Mouse (Mus musculus) embryonic fibroblast, embryonic 13.5 days (primary cell): Measurements from ENCODE around the gene Ccdc117.

Experiments used
- CTCF ChIP-seq: IDR thresholded peaks from 2 replicates; pipeline ENCODE4 v1.5.1; 2011; ENCODE audit warnings: mild to moderate bottlenecking, control low read depth, low read length, moderate library complexity, borderline replicate concordance; ENCODE audit not compliant: insufficient read depth
- POLR2A ChIP-seq: IDR thresholded peaks from 2 replicates; pipeline ENCODE4 v1.6.1; 2011; ENCODE audit warnings: low read depth, mild to moderate bottlenecking, control low read depth, low read length, moderate library complexity

DNA sequence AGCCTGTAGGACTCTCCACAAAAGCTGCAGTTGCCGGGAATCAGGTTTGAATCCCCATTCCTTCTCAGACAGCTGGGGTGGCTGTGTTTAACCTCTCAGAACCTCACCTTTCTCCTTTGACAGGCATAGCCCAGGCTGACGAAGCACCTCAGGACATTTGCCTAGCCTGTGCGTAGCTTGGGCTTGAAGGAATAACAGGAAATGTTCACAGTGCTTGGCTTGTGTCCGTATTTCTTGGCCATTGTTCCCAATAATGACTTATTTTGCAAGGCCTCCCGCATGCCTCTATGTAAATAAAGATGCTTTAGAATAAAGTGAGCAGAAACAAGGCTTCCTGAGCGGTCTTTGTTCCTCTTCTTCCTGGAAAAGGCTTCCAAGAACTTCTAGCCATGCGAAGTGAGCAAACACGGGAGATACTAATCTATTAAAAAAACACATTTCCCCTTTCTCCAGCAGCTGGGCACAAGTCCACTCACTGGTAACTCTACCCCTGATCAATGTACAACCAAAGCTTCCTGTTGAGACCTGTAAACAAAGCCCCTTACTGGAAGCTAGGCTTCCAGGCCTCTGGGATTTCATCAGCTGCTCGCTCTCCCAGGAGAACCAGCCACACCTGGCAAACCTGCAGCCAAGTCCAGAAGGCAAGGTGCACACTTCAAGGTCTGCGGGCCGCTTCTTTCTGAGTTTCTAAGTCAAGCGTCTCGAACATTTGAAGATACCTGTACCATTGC, 42.9 kb downstream of the Ccdc117 start:
- TF ChIP-seq CTCF: no peak
- no peak for TF ChIP-seq POLR2A
